Mouse (Mus musculus) limb, embryonic 12.5 days (tissue): ENCODE results near the gene Acad10. TPM values are rescaled to one million over a fixed set of nuclear protein-coding genes. Genes with fewer than 3 reads are reported as not detected.
"Not testable (repeated sequence)": the region's sequence is repeated elsewhere in the genome, so short reads cannot be mapped to it uniquely, and the experiment has no call there.

Source experiments
- ATAC-seq: fragments of 200-750 bp; cut with Nextera tagmentation; 2 replicates; pipeline ENCODE4 v1.8.0; 2017; ENCODE audit warnings: low read depth, moderate TSS enrichment; ENCODE audit not compliant: insufficient number of reproducible peaks, insufficient read depth, low FRiP score, low TSS enrichment
- H3K27ac ChIP-seq: fragments of 300-500 bp; sonication (generic); 2 replicates; pipeline ENCODE4 v1.5.1; 2016; ENCODE audit warnings: mild to moderate bottlenecking, moderate library complexity
- H3K27me3 ChIP-seq: fragments of 300-500 bp; sonication (generic); 2 replicates; pipeline ENCODE4 v1.6.1; 2016; ENCODE audit warnings: mild to moderate bottlenecking, moderate library complexity
- H3K36me3 ChIP-seq: fragments of 300-500 bp; sonication (generic); 2 replicates; pipeline ENCODE4 v1.6.1; 2016; ENCODE audit warnings: mild to moderate bottlenecking, moderate library complexity
- H3K4me1 ChIP-seq: fragments of 300-500 bp; sonication (generic); replicated peaks from 2 replicates; pipeline ENCODE4 v1.6.1; 2016
- H3K4me2 ChIP-seq: fragments of 300-500 bp; sonication (generic); 2 replicates; pipeline ENCODE4 v1.6.1; 2016; ENCODE audit warnings: mild to moderate bottlenecking, moderate library complexity
- H3K4me3 ChIP-seq: fragments of 300-500 bp; sonication (generic); replicated peaks from 2 replicates; pipeline ENCODE4 v1.5.1; 2016; ENCODE audit warnings: mild to moderate bottlenecking
- H3K9ac ChIP-seq: fragments of 300-500 bp; sonication (generic); replicated peaks from 2 replicates; pipeline ENCODE4 v1.6.1; 2016; ENCODE audit warnings: mild to moderate bottlenecking, moderate library complexity
- H3K9me3 ChIP-seq: fragments of 300-500 bp; sonication (generic); 2 replicates; pipeline ENCODE4 v1.6.1; 2016; ENCODE audit warnings: mild to moderate bottlenecking, moderate library complexity
- WGBS: fragments of 180-500 bp; shearing (Covaris S2); methylation state at CpG from one replicate; pipeline ENCODE4 v1.1.7; 2016; 5-methylcytosine and 5-hydroxymethylcytosine counted together
- polyA plus RNA-seq: library from polyadenylated mRNA; unstranded; fragments of >200 nt; fragmentation: Nextera tagmentation; extraction: Ambion mirVana; gene quantifications from 2 replicates; pipeline ENCODE4 v1.2.1, GENCODE M21; 2016

The Acad10 gene
- polyA plus RNA-seq = 1.8 and 2.6 TPM in 2 replicates

GRCm38 (mm10) chr5:121660059-121660896 lies at the start of gene Acad10, which contains the start of gene Brap:
Gene Acad10 (minus strand): TSS chr5:121660514.
Gene Brap (plus strand): TSS chr5:121660563.
- Histone ChIP-seq H3K9ac (peak within 1 kb of the TSS; percentile 89), H3K27ac (peak within 1 kb of the TSS; percentile 78), H3K4me3 (peak within 1 kb of the TSS; percentile 98), H3K9me3 (no peaks in the 10 kb centered on the region), H3K36me3 (peaks cover 29% of the 10 kb centered on the region), H3K4me2 (peak within 1 kb of the TSS; percentile 87), H3K4me1 (peaks cover 8% of the 10 kb centered on the region), H3K27me3 (no peaks in the 10 kb centered on the region)
- ATAC-seq = peak; percentile 76
- WGBS = 2% methylated on average over 84 of the region's 85 CpGs

- Histone ChIP-seq H3K4me3 (peak overlapping the region; percentile 12; the same call in 1 of the 2 replicates), H3K27ac (no peak overlapping the region), H3K4me2 (peak overlapping the region; percentile 47), H3K27me3 (no peaks in the 10 kb centered on the region), H3K9ac (no peak overlapping the region), H3K36me3 (no peaks in the 10 kb centered on the region), H3K9me3 (no peaks in the 10 kb centered on the region), H3K4me1 (peaks cover 9% of the 10 kb centered on the region)
- WGBS = 11% methylated on average over 20 of the region's 20 CpGs
- ATAC-seq = no peak
Observed at GRCm38 (mm10) chr5:121704512-121705248, 44.4 kb upstream of the Acad10 start.

GRCm38 (mm10) chr5:121703341-121703740 lies 43.0 kb upstream of the Acad10 start:
- Histone ChIP-seq H3K4me1 (peaks cover 9% of the 10 kb centered on the region), H3K36me3 (no peaks in the 10 kb centered on the region), H3K9me3 (no peaks in the 10 kb centered on the region), H3K4me3 (no peak overlapping the region), H3K9ac (no peak overlapping the region), H3K27ac (no peak overlapping the region), H3K27me3 (no peaks in the 10 kb centered on the region), H3K4me2 (no peak overlapping the region)
- no peak for ATAC-seq
- WGBS = 57% methylated on average over 1 of the region's 1 CpGs

GRCm38 (mm10) chr5:121701111-121701769 lies 40.9 kb upstream of the Acad10 start:
- H3K27me3 ChIP-seq = no peaks in the 10 kb centered on the region
- no peak overlapping the region for H3K9ac ChIP-seq
- ATAC-seq = no peak
- no peak overlapping the region for H3K27ac ChIP-seq
- no peak overlapping the region for H3K4me3 ChIP-seq
- H3K4me1 ChIP-seq = peaks cover 9% of the 10 kb centered on the region
- 64% methylated on average over 8 of the region's 8 CpGs for WGBS
- no peaks in the 10 kb centered on the region for H3K36me3 ChIP-seq
- H3K9me3 ChIP-seq = no peaks in the 10 kb centered on the region
- no peak overlapping the region for H3K4me2 ChIP-seq

GRCm38 (mm10) chr5:121700496-121700895 lies 40.2 kb upstream of the Acad10 start:
- no peak overlapping the region for H3K4me3 ChIP-seq
- no peak overlapping the region for H3K4me2 ChIP-seq
- 36% methylated on average over 11 of the region's 11 CpGs for WGBS
- no peak for ATAC-seq
- no peaks in the 10 kb centered on the region for H3K9me3 ChIP-seq
- H3K4me1 ChIP-seq = peaks cover 9% of the 10 kb centered on the region
- H3K27me3 ChIP-seq = no peaks in the 10 kb centered on the region
- no peak overlapping the region for H3K9ac ChIP-seq
- H3K36me3 ChIP-seq = no peaks in the 10 kb centered on the region
- H3K27ac ChIP-seq = no peak overlapping the region

GRCm38 (mm10) chr5:121699891-121700290 lies 39.6 kb upstream of the Acad10 start:
- no peak for ATAC-seq
- Histone ChIP-seq H3K27me3 (no peaks in the 10 kb centered on the region), H3K4me2 (no peak overlapping the region), H3K9me3 (no peaks in the 10 kb centered on the region), H3K9ac (no peak overlapping the region), H3K36me3 (no peaks in the 10 kb centered on the region), H3K4me3 (no peak overlapping the region), H3K4me1 (peaks cover 7% of the 10 kb centered on the region), H3K27ac (no peak overlapping the region)
- 57% methylated on average over 5 of the region's 5 CpGs for WGBS

GRCm38 (mm10) chr5:121696761-121697160 lies 36.4 kb upstream of the Acad10 start:
- Histone ChIP-seq H3K36me3 (no peaks in the 10 kb centered on the region), H3K4me1 (no peaks in the 10 kb centered on the region), H3K9me3 (no peaks in the 10 kb centered on the region), H3K4me3 (no peak overlapping the region), H3K4me2 (no peak overlapping the region), H3K27ac (no peak overlapping the region), H3K27me3 (no peaks in the 10 kb centered on the region), H3K9ac (no peak overlapping the region)
- no peak for ATAC-seq
- WGBS = 81% methylated on average over 6 of the region's 6 CpGs

GRCm38 (mm10) chr5:121692897-121693296 lies 32.6 kb upstream of the Acad10 start:
- ATAC-seq = no peak
- Histone ChIP-seq H3K27me3 (no peaks in the 10 kb centered on the region), H3K36me3 (no peaks in the 10 kb centered on the region), H3K4me3 (no peak overlapping the region), H3K27ac (no peak overlapping the region), H3K4me2 (no peak overlapping the region), H3K9ac (no peak overlapping the region), H3K9me3 (no peaks in the 10 kb centered on the region), H3K4me1 (no peaks in the 10 kb centered on the region)
- 84% methylated on average over 4 of the region's 4 CpGs for whole genome bisulfite sequencing

- H3K27ac ChIP-seq = not testable (repeated sequence)
- 90% methylated on average over 7 of the region's 7 CpGs for WGBS
Observed at GRCm38 (mm10) chr5:121691436-121691835, 31.1 kb upstream of the Acad10 start.

GRCm38 (mm10) chr5:121690482-121691211 lies 30.3 kb upstream of the Acad10 start:
- ATAC-seq = no peak
- H3K9ac ChIP-seq = no peak overlapping the region
- H3K9me3 ChIP-seq = no peaks in the 10 kb centered on the region
- 80% methylated on average over 7 of the region's 7 CpGs for WGBS
- H3K36me3 ChIP-seq = peaks cover 18% of the 10 kb centered on the region
- no peaks in the 10 kb centered on the region for H3K27me3 ChIP-seq
- no peak overlapping the region for H3K27ac ChIP-seq
- H3K4me1 ChIP-seq = no peaks in the 10 kb centered on the region
- H3K4me3 ChIP-seq = no peak overlapping the region
- no peak overlapping the region for H3K4me2 ChIP-seq

More at GRCm38 (mm10) chr5:121691436-121691835, 31.1 kb upstream of the Acad10 start:
- not testable (repeated sequence) for H3K9me3 ChIP-seq, H3K9ac ChIP-seq, H3K4me1 ChIP-seq, H3K4me3 ChIP-seq, H3K27me3 ChIP-seq, H3K4me2 ChIP-seq, ATAC-seq, H3K36me3 ChIP-seq
